Mouse (Mus musculus) adrenal gland, postnatal 14 days (tissue): ENCODE measurements at regions not wholly inside any gene's neighbourhood (a gene's known extent, or its start where the extent isn't known, plus 50 kb on each side); places are given as distances from the start of the nearest gene placed in this dataset.
A peak's percentile ranks its signal among the peaks of the same experiment; 100 is the strongest.

ENCODE experiments used
- DNase-seq: peaks from one replicate; pipeline ENCODE4 v3.0.0; 2021; ENCODE audit warnings: mixed read lengths

GRCm38 (mm10) chr1:10771793-10772192 is 642.1 kb upstream of the A830018L16Rik start:
- DNase-seq, result no peak

GRCm38 (mm10) chr1:10794074-10794783 is 619.7 kb upstream of the A830018L16Rik start:
- no peak for DNase-seq

GRCm38 (mm10) chr1:10835653-10836415 is 578.1 kb upstream of the A830018L16Rik start:
- peak; percentile 31 for DNase-seq

GRCm38 (mm10) chr1:10837180-10837579 is 576.7 kb upstream of the A830018L16Rik start:
- DNase-seq, result no peak

GRCm38 (mm10) chr1:10852934-10853333 is 561.0 kb upstream of the A830018L16Rik start:
- no peak for DNase-seq

GRCm38 (mm10) chr1:10854495-10854894 is 559.4 kb upstream of the A830018L16Rik start:
- DNase-seq, result no peak

GRCm38 (mm10) chr1:10871163-10871853 is 542.6 kb upstream of the A830018L16Rik start:
- DNase-seq, result no peak

GRCm38 (mm10) chr1:10872266-10872665 is 541.6 kb upstream of the A830018L16Rik start:
- DNase-seq, result no peak

GRCm38 (mm10) chr1:10872726-10873125 is 541.2 kb upstream of the A830018L16Rik start:
- DNase-seq, result no peak

- DNase-seq, result peak; percentile 34
Observed at GRCm38 (mm10) chr1:10877391-10878170, 536.3 kb upstream of the A830018L16Rik start.

GRCm38 (mm10) chr1:10878221-10878760 is 535.6 kb upstream of the A830018L16Rik start:
- no peak for DNase-seq

GRCm38 (mm10) chr1:10880026-10880727 is 533.7 kb upstream of the A830018L16Rik start:
- no peak for DNase-seq

GRCm38 (mm10) chr1:10898806-10899205 is 515.1 kb upstream of the A830018L16Rik start:
- DNase-seq, result no peak

- DNase-seq, result no peak
Observed at GRCm38 (mm10) chr1:10902721-10903120, 511.2 kb upstream of the A830018L16Rik start.

- no peak for DNase-seq
Observed at GRCm38 (mm10) chr1:10919958-10920357, 493.9 kb upstream of the A830018L16Rik start.

- DNase-seq, result no peak
Observed at GRCm38 (mm10) chr1:10932378-10933077, 481.4 kb upstream of the A830018L16Rik start.

GRCm38 (mm10) chr1:10933206-10933605 is 480.7 kb upstream of the A830018L16Rik start:
- DNase-seq, result no peak

GRCm38 (mm10) chr1:10938436-10938835 is 475.5 kb upstream of the A830018L16Rik start:
- no peak for DNase-seq

GRCm38 (mm10) chr1:10940326-10940725 is 473.6 kb upstream of the A830018L16Rik start:
- DNase-seq, result no peak

- DNase-seq, result no peak
Observed at GRCm38 (mm10) chr1:10942979-10943378, 470.9 kb upstream of the A830018L16Rik start.
